Mouse (Mus musculus) heart, postnatal 0 days (tissue): ENCODE data around the gene Ppp1r32. TPM values are rescaled to one million over a fixed set of nuclear protein-coding genes. Genes with fewer than 3 reads are reported as not detected.

ENCODE experiments used
- ATAC-seq: fragments of 200-750 bp; cut with Nextera tagmentation; 2 replicates; pipeline ENCODE4 v1.8.0; 2017; ENCODE audit warnings: low read depth, moderate number of reproducible peaks, moderate library complexity; ENCODE audit not compliant: insufficient read depth
- DNase-seq: peaks from one replicate; pipeline ENCODE4 v3.0.0-alpha.2; 2016; ENCODE audit warnings: low spot score
- H3K27ac ChIP-seq: fragments of 300-500 bp; sonication (generic); 2 replicates; pipeline ENCODE4 v1.5.1; 2014; ENCODE audit warnings: low read depth, mild to moderate bottlenecking
- H3K27me3 ChIP-seq: fragments of 300-500 bp; sonication (generic); 2 replicates; pipeline ENCODE4 v1.6.1; 2014; ENCODE audit warnings: low read length, mixed read lengths; ENCODE audit not compliant: control insufficient read depth, insufficient read depth
- H3K36me3 ChIP-seq: fragments of 300-500 bp; sonication (generic); replicated peaks from 2 replicates; pipeline ENCODE4 v1.6.1; 2014; ENCODE audit warnings: low read length, mixed read lengths; ENCODE audit not compliant: control insufficient read depth, insufficient read depth
- H3K4me1 ChIP-seq: fragments of 300-500 bp; sonication (generic); 2 replicates; pipeline ENCODE4 v1.6.1; 2014; ENCODE audit warnings: antibody characterized with exemption; ENCODE audit not compliant: control insufficient read depth, insufficient read depth
- H3K4me2 ChIP-seq: fragments of 300-500 bp; sonication (generic); 2 replicates; pipeline ENCODE4 v1.6.1; 2014; ENCODE audit warnings: low read depth, mild to moderate bottlenecking, low read length, moderate library complexity
- H3K4me3 ChIP-seq: fragments of 300-500 bp; sonication (generic); 2 replicates; pipeline ENCODE4 v1.5.1; 2014; ENCODE audit warnings: low read depth, low read length
- H3K9ac ChIP-seq: fragments of 300-500 bp; sonication (generic); replicated peaks from 2 replicates; pipeline ENCODE4 v1.6.1; 2014; ENCODE audit warnings: low read depth, low read length, mixed read lengths
- H3K9me3 ChIP-seq: fragments of 300-500 bp; sonication (generic); replicated peaks from 2 replicates; pipeline ENCODE4 v1.6.1; 2016; ENCODE audit warnings: low read length; ENCODE audit not compliant: control insufficient read depth
- CTCF ChIP-seq: IDR thresholded peaks from 2 replicates; pipeline ENCODE4 v1.5.1; 2016; ENCODE audit warnings: antibody characterized with exemption, control low read depth, low read depth
- EP300 ChIP-seq: IDR thresholded peaks from 2 replicates; pipeline ENCODE4 v1.6.1; 2016; ENCODE audit warnings: antibody characterized with exemption, low read depth
- WGBS: fragments of 180-500 bp; shearing (Covaris S2); extraction: QIAGEN DNeasy Blood & Tissue Kit; methylation state at CpG from one replicate; pipeline ENCODE4 v1.1.7; 2014; 5-methylcytosine and 5-hydroxymethylcytosine counted together
- polyA plus RNA-seq: library from polyadenylated mRNA; unstranded; fragments of >200 nt; fragmentation: Nextera tagmentation; extraction: Ambion mirVana; gene quantifications from 2 replicates; pipeline ENCODE4 v1.2.1, GENCODE M21; 2015
- total RNA-seq: library from RNA; depleted of rRNA; stranded (reverse); fragments of >200 nt; gene quantifications from 2 replicates; pipeline ENCODE4 v1.2.3, GENCODE M21; 2014; ENCODE audit warnings: low replicate concordance; rRNA removed

Ppp1r32 gene
- total and polyA plus RNA-seq, 2 experiments from 2014 or later = 0.14 TPM; not detected in 1

DNA sequence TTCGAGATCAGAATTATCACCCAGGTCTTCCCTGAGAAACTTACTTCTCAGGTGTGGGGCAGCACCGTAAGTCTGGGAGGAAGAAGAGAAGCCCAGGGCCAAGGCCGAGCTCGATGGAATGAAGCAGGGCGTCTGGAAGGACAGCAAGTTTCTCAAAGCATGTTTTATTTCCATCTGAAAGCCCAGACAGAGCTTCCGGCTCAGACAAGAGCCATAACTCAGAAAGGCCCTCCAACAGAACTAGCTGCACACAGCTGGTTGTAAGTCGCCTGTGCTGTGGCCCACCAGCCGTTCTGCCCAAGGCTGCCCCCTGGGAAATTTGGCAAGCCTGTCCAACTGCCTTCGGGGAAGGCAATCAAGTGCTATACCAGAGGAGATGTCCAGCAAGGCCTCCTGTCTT lies 55.3 kb downstream of the Ppp1r32 start:
- Histone ChIP-seq H3K27ac (no peak overlapping the region), H3K4me3 (no peak overlapping the region), H3K4me2 (no peak overlapping the region), H3K4me1 (0 out of 2 replicates have a peak, but pooled peaks cover 3% of the 10 kb centered on the region), H3K36me3 (no peaks in the 10 kb centered on the region), H3K9ac (no peak overlapping the region), H3K9me3 (no peaks in the 10 kb centered on the region), H3K27me3 (peaks cover 7% of the 10 kb centered on the region)
- WGBS = 70% methylated on average over 9 of the region's 9 CpGs
- no peak for DNase-seq
- TF ChIP-seq CTCF (no peak), EP300 (no peak)
- no peak for ATAC-seq

GRCm38 (mm10) chr19:10426793-10427192 lies 55.9 kb downstream of the Ppp1r32 start:
- Histone ChIP-seq H3K4me3 (no peak overlapping the region), H3K9ac (no peak overlapping the region), H3K27me3 (peaks cover 7% of the 10 kb centered on the region), H3K4me2 (no peak overlapping the region), H3K4me1 (0 out of 2 replicates have a peak, but pooled peaks cover 3% of the 10 kb centered on the region), H3K36me3 (no peaks in the 10 kb centered on the region), H3K9me3 (no peaks in the 10 kb centered on the region), H3K27ac (no peak overlapping the region)
- WGBS = 48% methylated on average over 6 of the region's 6 CpGs
- TF ChIP-seq EP300 (no peak), CTCF (no peak)
- no peak for ATAC-seq
- DNase-seq = no peak

GRCm38 (mm10) chr19:10426312-10426711 lies 56.4 kb downstream of the Ppp1r32 start:
- peaks cover 7% of the 10 kb centered on the region for H3K27me3 ChIP-seq

GRCm38 (mm10) chr19:10425484-10426270 lies 57.1 kb downstream of the Ppp1r32 start:
- no peak for ATAC-seq

More at GRCm38 (mm10) chr19:10426312-10426711, 56.4 kb downstream of the Ppp1r32 start:
- DNase-seq (no peak), ATAC-seq (no peak)
- 55% methylated on average over 25 of the region's 25 CpGs for WGBS
- H3K27ac ChIP-seq = no peak overlapping the region
- no peak overlapping the region for H3K4me2 ChIP-seq
- H3K36me3 ChIP-seq = no peaks in the 10 kb centered on the region
- H3K9me3 ChIP-seq = no peaks in the 10 kb centered on the region
- no peak overlapping the region for H3K9ac ChIP-seq
- TF ChIP-seq CTCF (no peak), EP300 (no peak)
- H3K4me1 ChIP-seq = 0 out of 2 replicates have a peak, but pooled peaks cover 3% of the 10 kb centered on the region
- H3K4me3 ChIP-seq = no peak overlapping the region

GRCm38 (mm10) chr19:10424751-10425150 lies 58.0 kb downstream of the Ppp1r32 start:
- TF ChIP-seq CTCF = no peak
- no peak for TF ChIP-seq EP300
- 44% methylated on average over 1 of the region's 1 CpGs for WGBS
- H3K9ac ChIP-seq = no peak overlapping the region
- H3K4me1 ChIP-seq = 0 out of 2 replicates have a peak, but pooled peaks cover 3% of the 10 kb centered on the region
- peaks cover 7% of the 10 kb centered on the region for H3K27me3 ChIP-seq
- H3K27ac ChIP-seq = no peak overlapping the region
- H3K9me3 ChIP-seq = no peaks in the 10 kb centered on the region
- no peak overlapping the region for H3K4me2 ChIP-seq
- H3K4me3 ChIP-seq = no peak overlapping the region
- H3K36me3 ChIP-seq = no peaks in the 10 kb centered on the region
- no peak for DNase-seq
- ATAC-seq = no peak

More at GRCm38 (mm10) chr19:10425484-10426270, 57.1 kb downstream of the Ppp1r32 start:
- WGBS = 64% methylated on average over 13 of the region's 13 CpGs
- no peaks in the 10 kb centered on the region for H3K9me3 ChIP-seq
- no peaks in the 10 kb centered on the region for H3K36me3 ChIP-seq
- peaks cover 7% of the 10 kb centered on the region for H3K27me3 ChIP-seq
- DNase-seq = no peak
- H3K9ac ChIP-seq = no peak overlapping the region
- H3K27ac ChIP-seq = no peak overlapping the region
- TF ChIP-seq CTCF (no peak), EP300 (no peak)
- 0 out of 2 replicates have a peak, but pooled peaks cover 3% of the 10 kb centered on the region for H3K4me1 ChIP-seq
- H3K4me2 ChIP-seq = no peak overlapping the region
- H3K4me3 ChIP-seq = no peak overlapping the region

Other genes with a start within 250 kb of the Ppp1r32 start
- gene Myrf, start 242.2 kb downstream of the Ppp1r32 start, total RNA-seq = 4.9 and 5.3 TPM in 2 replicates
- 1.3 and 1.6 TPM in 2 replicates for gene Myrf, start 242.2 kb downstream of the Ppp1r32 start, polyA plus RNA-seq
- gene Dagla, start 178.1 kb downstream of the Ppp1r32 start, total RNA-seq = 0.92 and 1.4 TPM in 2 replicates
- 0.52 and 0.60 TPM in 2 replicates for gene Dagla, start 178.1 kb downstream of the Ppp1r32 start, polyA plus RNA-seq
- gene Syt7, start 93.8 kb downstream of the Ppp1r32 start, total RNA-seq = 5.0 and 6.0 TPM in 2 replicates
- gene Syt7, start 93.8 kb downstream of the Ppp1r32 start, polyA plus RNA-seq = 0.78 and 0.96 TPM in 2 replicates
- gene Lrrc10b, start 25.5 kb downstream of the Ppp1r32 start, total RNA-seq = 1.9 TPM in 1 of 2 replicates, not detected in the other
- 0.08 and 0.18 TPM in 2 replicates for gene Lrrc10b, start 25.5 kb downstream of the Ppp1r32 start, polyA plus RNA-seq
- 18.4 and 51.4 TPM in 2 replicates for gene Cpsf7, start 42.3 kb upstream of the Ppp1r32 start, total RNA-seq
- 14.2 and 14.8 TPM in 2 replicates for gene Cpsf7, start 42.3 kb upstream of the Ppp1r32 start, polyA plus RNA-seq
- gene Sdhaf2, start 43.2 kb upstream of the Ppp1r32 start, total RNA-seq = 50.6 and 66.2 TPM in 2 replicates
- gene Sdhaf2, start 43.2 kb upstream of the Ppp1r32 start, polyA plus RNA-seq = 56.1 and 56.9 TPM in 2 replicates
- gene Tmem216, start 73.3 kb upstream of the Ppp1r32 start, total RNA-seq = 10.2 and 12.9 TPM in 2 replicates
- gene Tmem216, start 73.3 kb upstream of the Ppp1r32 start, polyA plus RNA-seq = 12.7 and 13.2 TPM in 2 replicates
- 11.9 and 22.7 TPM in 2 replicates for gene Cyb561a3, start 94.2 kb upstream of the Ppp1r32 start, total RNA-seq
- 13.7 and 15.5 TPM in 2 replicates for gene Cyb561a3, start 94.2 kb upstream of the Ppp1r32 start, polyA plus RNA-seq
- 6.7 and 8.1 TPM in 2 replicates for gene Tmem138, start 94.4 kb upstream of the Ppp1r32 start, total RNA-seq
- 11.9 and 12.1 TPM in 2 replicates for gene Tmem138, start 94.4 kb upstream of the Ppp1r32 start, polyA plus RNA-seq
- 298 and 349 TPM in 2 replicates for gene Ddb1, start 122.4 kb upstream of the Ppp1r32 start, total RNA-seq
- gene Ddb1, start 122.4 kb upstream of the Ppp1r32 start, polyA plus RNA-seq = 130 and 137 TPM in 2 replicates
- gene Tkfc, start 122.7 kb upstream of the Ppp1r32 start, total RNA-seq = 2.7 and 3.0 TPM in 2 replicates
- gene Tkfc, start 122.7 kb upstream of the Ppp1r32 start, polyA plus RNA-seq = 5.9 and 7.7 TPM in 2 replicates
- 0.19 and 4.7 TPM in 2 replicates for gene Vwce, start 151.3 kb upstream of the Ppp1r32 start, total RNA-seq
- 0.22 and 0.23 TPM in 2 replicates for gene Vwce, start 151.3 kb upstream of the Ppp1r32 start, polyA plus RNA-seq
- gene Pga5, start 195.1 kb upstream of the Ppp1r32 start, total RNA-seq = not detected in 2 replicates
- gene Pga5, start 195.1 kb upstream of the Ppp1r32 start, polyA plus RNA-seq = not detected in 2 replicates
- gene Vps37c, start 205.8 kb upstream of the Ppp1r32 start, total RNA-seq = 25.5 and 42.1 TPM in 2 replicates
- gene Vps37c, start 205.8 kb upstream of the Ppp1r32 start, polyA plus RNA-seq = 22.2 and 23.0 TPM in 2 replicates